Mouse (Mus musculus): ENCODE data around the gene Pomgnt2.

GRCm38 (mm10) chr9:122010751-122011150, 13.8 kb upstream of the Pomgnt2 start:
- TF ChIP-seq MAFK (IDR thresholded peaks at IDR 0.05; ENCODE audit: insufficient read depth, low read depth, low read length), result no peak
- TF ChIP-seq HCFC1 (IDR thresholded peaks at IDR 0.05; ENCODE audit: borderline replicate concordance, insufficient read depth, low read length), result no peak
- TF ChIP-seq ZNF384 (IDR thresholded peaks at IDR 0.05; ENCODE audit: low read depth, low read length), result no peak
- TF ChIP-seq ZC3H11A (IDR thresholded peaks at IDR 0.05; ENCODE audit: borderline replicate concordance, low read depth, low read length), result no peak
- no peak for TF ChIP-seq CHD2 (IDR thresholded peaks at IDR 0.05; ENCODE audit: low read depth, low read length)

Data from ES-E14 (cell line).